Mouse (Mus musculus) hindbrain, embryonic 10.5 days (tissue): ENCODE measurements at regions not wholly inside any gene's neighbourhood (a gene's known extent, or its start where the extent isn't known, plus 50 kb on each side); places are given as distances from the start of the nearest gene placed in this dataset.
"Not testable (repeated sequence)": the region's sequence is repeated elsewhere in the genome, so short reads cannot be mapped to it uniquely, and the experiment has no call there.

Experiments used
- DNase-seq: peaks from one replicate; pipeline ENCODE4 v3.0.0-alpha.2; 2017; ENCODE audit warnings: low spot score
- H3K27ac ChIP-seq: fragments of 300-500 bp; sonication (generic); 2 replicates; pipeline ENCODE4 v1.5.1; 2016; ENCODE audit warnings: mild to moderate bottlenecking, moderate library complexity
- H3K27me3 ChIP-seq: fragments of 300-500 bp; sonication (generic); 2 replicates; pipeline ENCODE4 v1.6.1; 2016; ENCODE audit warnings: mild to moderate bottlenecking; ENCODE audit not compliant: poor library complexity, insufficient read depth, severe bottlenecking
- H3K36me3 ChIP-seq: fragments of 300-500 bp; sonication (generic); 2 replicates; pipeline ENCODE4 v1.6.1; 2016; ENCODE audit warnings: mild to moderate bottlenecking, moderate library complexity
- H3K4me1 ChIP-seq: fragments of 300-500 bp; sonication (generic); replicated peaks from 2 replicates; pipeline ENCODE4 v1.6.1; 2016; ENCODE audit warnings: mild to moderate bottlenecking
- H3K4me3 ChIP-seq: fragments of 300-500 bp; sonication (generic); 2 replicates; pipeline ENCODE4 v1.5.1; 2016; ENCODE audit warnings: mild to moderate bottlenecking, moderate library complexity
- H3K9me3 ChIP-seq: fragments of 300-500 bp; sonication (generic); 2 replicates; pipeline ENCODE4 v1.6.1; 2016; ENCODE audit warnings: mild to moderate bottlenecking, moderate library complexity
- WGBS: fragments of 180-500 bp; shearing (Covaris S2); methylation state at CpG from one replicate; pipeline ENCODE4 v1.1.7; 2016; 5-methylcytosine and 5-hydroxymethylcytosine counted together

DNA sequence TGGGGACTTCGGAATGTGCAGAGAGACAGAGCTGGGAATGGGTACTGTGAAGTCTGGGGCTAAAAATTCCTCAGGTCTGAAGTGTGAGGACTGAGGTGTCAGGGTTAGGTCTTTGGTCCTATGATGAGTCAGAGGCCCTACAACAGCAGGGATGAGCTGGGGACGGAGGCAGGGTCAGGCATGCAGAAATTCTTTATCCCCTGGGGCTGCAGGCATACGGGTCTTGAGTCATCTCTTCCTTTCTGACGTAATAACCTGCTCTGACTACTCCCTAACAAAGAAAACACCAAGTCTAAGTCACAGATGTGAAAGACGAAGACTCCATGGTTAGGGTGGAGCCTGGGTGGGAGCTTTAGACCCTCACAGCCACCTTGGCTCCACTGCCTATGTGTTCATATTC, 185.6 kb upstream of the Serp2 start:
- no peak overlapping the region for H3K27ac ChIP-seq
- 81% methylated on average over 5 of the region's 5 CpGs for WGBS
- DNase-seq, result no peak

DNA sequence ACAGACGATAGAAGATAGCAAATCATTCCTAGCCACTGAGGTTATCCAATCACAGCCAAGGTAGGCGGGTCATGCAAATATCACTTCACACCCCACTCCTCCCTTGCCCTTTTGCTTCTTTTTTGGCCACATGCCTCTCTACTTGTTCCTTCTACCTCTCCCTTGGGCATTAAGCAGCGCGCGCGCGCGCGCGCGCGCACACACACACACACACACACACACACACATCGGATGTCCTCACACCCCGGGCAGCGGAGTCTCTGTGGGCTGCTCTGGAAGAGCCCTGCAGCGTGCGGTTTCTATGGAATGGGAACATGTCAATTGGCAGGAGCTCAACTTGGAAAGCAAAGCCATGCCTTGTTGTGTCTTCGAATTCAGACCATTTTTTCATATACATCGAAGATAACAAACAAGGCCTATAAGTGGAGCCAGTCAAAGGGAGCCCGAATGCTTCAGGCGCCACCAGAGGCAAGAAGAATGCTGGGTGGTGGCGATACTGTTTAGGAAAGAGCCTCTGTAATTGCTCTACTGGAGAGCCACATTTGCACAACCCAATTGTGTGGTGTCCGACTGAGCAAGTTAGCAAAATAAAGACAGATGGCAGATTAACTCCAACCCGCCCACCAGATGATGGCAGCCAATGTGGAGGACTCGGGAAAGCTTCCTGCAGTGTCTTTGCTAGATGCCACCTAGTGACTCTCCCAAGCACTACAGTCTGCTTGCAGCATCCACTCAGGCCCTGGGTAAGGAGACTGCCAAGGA, 183.3 kb upstream of the Serp2 start:
- no peaks in the 10 kb centered on the region for H3K9me3 ChIP-seq
- H3K4me3 ChIP-seq, result no peak overlapping the region
- H3K36me3 ChIP-seq, result no peaks in the 10 kb centered on the region
- peak overlapping the region; percentile 68 for H3K27ac ChIP-seq
- peak; percentile 59 for DNase-seq
- no peaks in the 10 kb centered on the region for H3K27me3 ChIP-seq
- H3K4me1 ChIP-seq, result peaks cover 25% of the 10 kb centered on the region
- WGBS, result 66% methylated on average over 25 of the region's 25 CpGs

More for the DNA sequence above, 185.6 kb upstream of the Serp2 start:
- no peaks in the 10 kb centered on the region for H3K27me3 ChIP-seq
- H3K9me3 ChIP-seq, result no peaks in the 10 kb centered on the region
- no peaks in the 10 kb centered on the region for H3K36me3 ChIP-seq
- peaks cover 14% of the 10 kb centered on the region; the same call in 1 of the 2 replicates for H3K4me1 ChIP-seq
- H3K4me3 ChIP-seq, result no peak overlapping the region

DNA sequence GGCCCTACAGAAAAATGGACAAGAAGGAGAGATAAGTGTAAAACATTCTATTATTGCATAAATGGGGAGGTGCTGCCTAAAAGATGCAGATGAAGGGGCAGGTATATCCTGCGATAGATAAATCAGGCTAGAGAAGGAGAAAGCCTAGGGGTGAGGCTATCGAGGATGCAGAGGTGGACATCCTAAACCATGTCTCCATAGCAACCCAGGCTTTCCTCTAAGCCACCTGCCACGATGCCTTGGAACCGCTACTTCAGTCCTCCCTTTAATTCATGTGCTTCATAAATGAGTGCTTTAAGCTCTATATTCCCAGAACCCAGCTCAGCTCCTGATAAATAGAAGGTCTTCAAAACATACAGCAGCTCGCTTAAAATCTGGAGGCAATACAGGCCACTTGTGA, 179.3 kb upstream of the Serp2 start:
- 0 out of 2 replicates have a peak, but pooled peaks cover 3% of the 10 kb centered on the region for H3K27me3 ChIP-seq
- no peak overlapping the region for H3K4me3 ChIP-seq
- H3K4me1 ChIP-seq, result peaks cover 32% of the 10 kb centered on the region
- peak overlapping the region; percentile 79; the same call in 1 of the 2 replicates for H3K27ac ChIP-seq
- no peaks in the 10 kb centered on the region for H3K9me3 ChIP-seq
- WGBS, result 87% methylated on average over 5 of the region's 5 CpGs
- no peak for DNase-seq
- H3K36me3 ChIP-seq, result no peaks in the 10 kb centered on the region

DNA sequence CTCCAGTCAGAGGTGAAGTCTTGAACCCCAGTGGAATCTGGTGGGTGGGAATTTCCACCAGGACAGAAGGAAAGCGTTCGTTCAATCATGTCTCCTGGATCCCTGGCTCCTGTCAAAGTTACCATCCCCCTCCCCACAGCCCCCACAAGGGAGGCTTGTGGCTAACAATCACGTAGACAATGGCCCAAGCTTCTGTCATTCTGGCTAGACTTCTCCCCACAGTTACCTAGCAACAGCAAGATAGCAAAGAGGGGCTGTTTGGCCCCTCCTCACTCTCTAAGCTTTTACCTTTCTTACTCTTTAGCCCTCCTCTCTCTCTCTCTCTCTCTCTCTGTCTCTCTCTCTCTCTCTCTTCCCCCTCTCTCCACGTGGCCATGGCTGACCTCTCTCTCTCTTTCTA, 178.4 kb upstream of the Serp2 start:
- Histone ChIP-seq H3K4me1 (peaks cover 28% of the 10 kb centered on the region), H3K27me3 (0 out of 2 replicates have a peak, but pooled peaks cover 3% of the 10 kb centered on the region), H3K27ac (peak overlapping the region; percentile 79), H3K4me3 (no peak overlapping the region), H3K9me3 (no peaks in the 10 kb centered on the region), H3K36me3 (no peaks in the 10 kb centered on the region)
- DNase-seq, result peak; percentile 46
- WGBS, result 35% methylated on average over 4 of the region's 4 CpGs

DNA sequence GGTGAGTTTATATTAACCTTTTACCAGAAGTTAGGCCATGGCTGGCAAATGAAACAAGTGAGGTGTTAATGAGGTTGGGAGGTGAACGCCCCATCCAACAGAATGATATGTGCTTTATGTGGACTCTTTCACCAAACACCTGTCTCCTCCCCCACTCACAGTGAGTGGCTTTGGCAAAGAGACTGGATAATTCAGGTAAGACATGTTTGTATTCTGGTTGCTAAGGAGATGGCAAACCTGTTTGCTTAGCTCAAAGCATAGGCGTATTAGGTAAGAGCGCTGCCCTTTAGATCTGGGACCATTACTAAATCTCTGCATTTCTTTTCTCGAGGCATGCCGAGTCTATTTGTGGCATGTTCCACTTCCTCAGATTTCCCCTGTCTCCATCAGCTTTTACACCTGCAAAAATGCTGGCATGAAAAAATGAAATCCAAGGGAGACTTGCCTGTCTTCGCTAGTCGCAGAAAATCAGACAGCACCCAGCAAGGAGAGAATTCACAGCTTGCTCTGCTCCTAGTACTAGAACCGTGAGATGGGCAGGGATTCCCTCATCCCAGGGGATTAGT, 176.7 kb upstream of the Serp2 start:
- no peaks in the 10 kb centered on the region for H3K36me3 ChIP-seq
- H3K4me3 ChIP-seq, result no peak overlapping the region
- H3K27ac ChIP-seq, result no peak overlapping the region
- peaks cover 21% of the 10 kb centered on the region for H3K4me1 ChIP-seq
- DNase-seq, result no peak
- 88% methylated on average over 8 of the region's 8 CpGs for WGBS
- 0 out of 2 replicates have a peak, but pooled peaks cover 3% of the 10 kb centered on the region for H3K27me3 ChIP-seq
- no peaks in the 10 kb centered on the region for H3K9me3 ChIP-seq

DNA sequence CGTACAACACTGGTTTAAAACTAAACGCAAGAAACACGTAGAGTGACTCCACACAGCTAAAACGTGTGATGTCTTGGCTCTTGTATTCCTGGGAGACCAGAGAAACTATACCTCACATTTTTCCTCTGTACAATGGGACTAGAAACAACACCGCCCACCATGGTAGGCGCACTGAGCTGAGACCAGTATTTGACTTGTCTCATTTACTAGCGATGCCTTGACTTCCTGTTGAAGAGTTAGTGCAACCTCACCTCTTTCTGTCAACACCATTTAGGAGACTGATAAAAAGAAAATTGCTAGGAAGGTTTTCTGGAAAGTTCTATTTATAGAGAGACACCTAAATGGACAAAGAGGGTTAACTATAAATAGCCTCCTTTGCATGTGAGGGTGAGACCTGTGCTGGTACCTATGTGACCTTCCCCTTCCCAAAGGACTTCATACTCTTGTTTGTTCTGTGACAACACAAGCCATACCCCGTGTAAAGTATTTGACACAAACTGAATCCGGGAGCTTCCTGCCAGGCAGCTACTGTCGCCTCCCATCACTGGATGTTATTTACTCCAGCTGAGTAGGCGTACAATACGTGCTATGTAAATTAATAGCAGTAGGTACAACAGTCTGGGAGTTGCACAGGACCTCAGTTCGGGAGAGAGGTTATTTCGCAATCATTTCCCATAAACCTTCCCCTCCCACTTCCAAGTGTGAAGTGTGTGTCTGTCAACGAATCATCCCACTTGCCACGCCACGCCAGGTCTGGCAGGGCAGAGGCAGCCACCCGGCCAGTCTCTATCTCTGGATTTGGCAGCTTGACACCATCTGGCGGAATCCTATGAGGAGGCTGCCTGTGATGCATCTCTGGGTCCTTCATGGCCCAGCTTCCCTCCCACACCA, 174.7 kb upstream of the Serp2 start:
- Histone ChIP-seq H3K36me3 (no peaks in the 10 kb centered on the region), H3K27me3 (0 out of 2 replicates have a peak, but pooled peaks cover 3% of the 10 kb centered on the region), H3K4me1 (peaks cover 21% of the 10 kb centered on the region), H3K27ac (no peak overlapping the region), H3K4me3 (no peak overlapping the region), H3K9me3 (0 out of 2 replicates have a peak, but pooled peaks cover 2% of the 10 kb centered on the region)
- DNase-seq, result no peak
- 89% methylated on average over 19 of the region's 19 CpGs for WGBS

DNA sequence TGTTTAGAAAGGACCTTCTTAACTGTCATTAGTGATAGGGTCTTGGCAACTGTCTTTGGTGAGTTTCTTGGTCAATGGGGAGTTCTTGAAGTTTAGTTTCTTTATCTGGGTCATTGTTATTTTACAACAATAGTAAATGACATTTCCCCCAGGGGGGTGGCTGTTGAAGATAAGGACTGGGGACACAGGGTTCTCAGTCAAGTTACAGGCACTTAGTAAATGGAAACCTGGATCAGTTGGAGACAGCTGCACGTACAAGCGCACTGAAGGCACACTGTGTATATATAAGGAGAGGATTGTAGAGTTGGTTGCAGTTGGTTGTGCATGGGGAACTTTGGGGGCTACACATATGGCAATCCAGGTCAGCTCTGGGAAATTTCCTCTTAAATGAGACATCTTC, 169.2 kb upstream of the Serp2 start:
- Histone ChIP-seq H3K27me3 (no peaks in the 10 kb centered on the region), H3K27ac (no peak overlapping the region), H3K4me3 (no peak overlapping the region), H3K9me3 (0 out of 2 replicates have a peak, but pooled peaks cover 2% of the 10 kb centered on the region), H3K4me1 (peaks cover 10% of the 10 kb centered on the region), H3K36me3 (no peaks in the 10 kb centered on the region)
- WGBS, result 93% methylated on average over 2 of the region's 2 CpGs
- no peak for DNase-seq

DNA sequence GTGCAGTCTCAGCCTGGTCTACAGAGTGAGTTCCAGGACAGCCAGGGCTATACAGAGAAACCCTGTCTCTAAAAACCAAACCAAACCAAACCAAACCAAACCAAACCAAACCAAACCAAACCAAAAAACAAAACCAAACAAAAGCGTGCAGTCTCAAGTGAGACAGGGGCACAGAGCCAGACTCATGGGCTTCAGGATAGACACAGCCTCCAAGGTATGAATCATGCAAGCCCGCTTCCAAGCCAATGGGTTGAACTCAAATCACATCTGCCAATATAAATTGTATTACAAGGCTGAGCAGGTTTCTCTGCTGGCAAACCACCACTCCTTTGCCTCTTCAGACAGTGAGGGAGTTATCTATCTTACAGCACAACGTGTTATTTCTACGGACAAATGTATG, 168.5 kb upstream of the Serp2 start:
- not testable (repeated sequence) for H3K36me3 ChIP-seq, H3K27me3 ChIP-seq, DNase-seq, H3K4me3 ChIP-seq, H3K9me3 ChIP-seq, H3K27ac ChIP-seq, H3K4me1 ChIP-seq
- WGBS, result 97% methylated on average over 4 of the region's 4 CpGs

DNA sequence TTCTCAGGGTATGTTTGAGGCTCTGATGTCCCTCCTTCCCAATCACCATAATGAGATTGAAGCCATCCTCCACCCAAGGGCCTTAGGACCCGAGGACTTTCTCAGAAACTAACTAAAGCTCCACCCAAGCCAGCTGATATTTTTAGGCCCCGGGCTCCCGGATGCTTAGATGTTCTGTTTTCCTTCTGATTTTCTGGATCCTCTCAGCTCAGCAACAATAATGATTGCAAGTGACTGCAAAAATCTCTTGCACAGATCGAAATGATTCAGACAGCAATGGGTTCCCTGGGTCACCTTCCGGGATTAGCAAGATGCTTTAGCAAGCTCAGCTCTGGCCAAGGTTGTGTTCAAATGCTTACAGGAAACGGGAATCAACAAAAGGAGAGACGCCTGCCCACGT, 168.1 kb upstream of the Serp2 start:
- peaks cover 10% of the 10 kb centered on the region for H3K4me1 ChIP-seq
- H3K27me3 ChIP-seq, result no peaks in the 10 kb centered on the region
- WGBS, result 87% methylated on average over 8 of the region's 8 CpGs
- H3K9me3 ChIP-seq, result 0 out of 2 replicates have a peak, but pooled peaks cover 2% of the 10 kb centered on the region
- H3K4me3 ChIP-seq, result no peak overlapping the region
- no peaks in the 10 kb centered on the region for H3K36me3 ChIP-seq
- H3K27ac ChIP-seq, result no peak overlapping the region
- DNase-seq, result no peak

DNA sequence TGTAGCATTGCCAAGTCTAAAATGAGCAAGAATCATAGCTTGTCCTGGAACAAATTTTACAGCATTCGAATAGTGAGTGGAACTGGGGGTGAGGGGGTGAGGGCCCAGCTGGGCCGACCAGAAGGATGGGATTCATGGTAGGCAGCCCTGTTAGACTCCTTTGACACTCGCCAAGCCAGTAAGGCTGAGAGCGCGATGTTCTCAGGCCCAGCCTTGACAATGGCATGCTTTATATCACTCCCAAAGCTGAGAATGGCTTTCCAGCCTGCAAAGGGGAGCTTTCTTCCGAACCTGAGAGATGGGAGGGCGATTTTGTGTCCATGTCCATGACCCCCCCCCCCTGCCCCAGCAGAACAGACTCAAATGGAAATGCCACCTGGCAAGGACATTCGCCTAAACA, 167.7 kb upstream of the Serp2 start:
- H3K4me3 ChIP-seq, result no peak overlapping the region
- WGBS, result 84% methylated on average over 8 of the region's 8 CpGs
- no peaks in the 10 kb centered on the region for H3K36me3 ChIP-seq
- peaks cover 10% of the 10 kb centered on the region for H3K4me1 ChIP-seq
- no peak overlapping the region for H3K27ac ChIP-seq
- DNase-seq, result no peak
- H3K9me3 ChIP-seq, result 0 out of 2 replicates have a peak, but pooled peaks cover 2% of the 10 kb centered on the region
- H3K27me3 ChIP-seq, result no peaks in the 10 kb centered on the region

DNA sequence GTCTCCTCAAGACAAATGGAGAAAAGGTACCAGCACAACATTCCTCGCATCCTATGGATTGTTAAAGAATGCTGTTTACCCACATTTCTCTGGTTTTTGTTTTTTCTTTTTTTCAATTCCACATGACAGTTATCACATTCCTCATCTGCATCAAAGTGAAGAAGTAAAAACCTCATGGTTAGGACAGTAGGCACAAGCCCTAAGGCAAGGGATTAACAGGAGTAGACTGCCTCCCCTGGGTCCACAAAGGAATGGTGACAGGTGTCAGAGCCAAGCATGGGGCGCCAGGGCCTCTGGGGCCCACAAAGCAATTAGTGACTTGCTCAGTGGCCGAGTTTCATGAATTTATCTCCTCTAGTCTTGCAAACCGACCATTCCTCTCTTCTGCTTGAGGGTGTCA, 166.9 kb upstream of the Serp2 start:
- Histone ChIP-seq H3K9me3 (0 out of 2 replicates have a peak, but pooled peaks cover 2% of the 10 kb centered on the region), H3K4me3 (no peak overlapping the region), H3K27me3 (no peaks in the 10 kb centered on the region), H3K36me3 (no peaks in the 10 kb centered on the region), H3K27ac (no peak overlapping the region), H3K4me1 (peaks cover 10% of the 10 kb centered on the region)
- WGBS, result 64% methylated on average over 4 of the region's 4 CpGs
- no peak for DNase-seq

DNA sequence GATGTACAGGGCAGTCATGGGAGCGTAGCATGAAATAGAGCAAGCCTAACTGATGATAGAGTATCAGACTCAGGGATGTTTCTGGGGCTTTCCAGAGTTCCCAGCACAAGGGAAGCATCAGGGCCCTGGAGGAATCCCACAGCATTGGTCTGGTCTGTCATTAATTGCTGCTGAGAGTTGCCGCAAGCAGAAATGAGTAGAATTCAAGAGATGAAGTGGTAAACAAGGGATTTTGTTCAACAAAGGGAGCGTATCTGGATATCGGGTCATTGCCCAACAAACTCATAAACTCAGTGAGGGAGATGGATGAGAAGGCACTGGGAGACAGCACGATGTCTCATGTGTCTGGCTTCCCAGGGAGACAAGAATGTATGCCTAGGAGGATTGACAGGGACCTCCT, 165.6 kb upstream of the Serp2 start:
- peaks cover 10% of the 10 kb centered on the region for H3K4me1 ChIP-seq
- H3K4me3 ChIP-seq, result no peak overlapping the region
- H3K9me3 ChIP-seq, result 0 out of 2 replicates have a peak, but pooled peaks cover 2% of the 10 kb centered on the region
- H3K36me3 ChIP-seq, result no peaks in the 10 kb centered on the region
- DNase-seq, result no peak
- H3K27me3 ChIP-seq, result no peaks in the 10 kb centered on the region
- no peak overlapping the region for H3K27ac ChIP-seq
- 90% methylated on average over 5 of the region's 5 CpGs for WGBS
